Mouse (Mus musculus): ENCODE measurements around the gene Sh2d6. TPM values are rescaled to one million over a fixed set of nuclear protein-coding genes. Genes with fewer than 3 reads are reported as not detected.

Sh2d6 gene
- total RNA-seq, 2 experiments from 2014 or later: 0.54 to 0.72 TPM

DNA sequence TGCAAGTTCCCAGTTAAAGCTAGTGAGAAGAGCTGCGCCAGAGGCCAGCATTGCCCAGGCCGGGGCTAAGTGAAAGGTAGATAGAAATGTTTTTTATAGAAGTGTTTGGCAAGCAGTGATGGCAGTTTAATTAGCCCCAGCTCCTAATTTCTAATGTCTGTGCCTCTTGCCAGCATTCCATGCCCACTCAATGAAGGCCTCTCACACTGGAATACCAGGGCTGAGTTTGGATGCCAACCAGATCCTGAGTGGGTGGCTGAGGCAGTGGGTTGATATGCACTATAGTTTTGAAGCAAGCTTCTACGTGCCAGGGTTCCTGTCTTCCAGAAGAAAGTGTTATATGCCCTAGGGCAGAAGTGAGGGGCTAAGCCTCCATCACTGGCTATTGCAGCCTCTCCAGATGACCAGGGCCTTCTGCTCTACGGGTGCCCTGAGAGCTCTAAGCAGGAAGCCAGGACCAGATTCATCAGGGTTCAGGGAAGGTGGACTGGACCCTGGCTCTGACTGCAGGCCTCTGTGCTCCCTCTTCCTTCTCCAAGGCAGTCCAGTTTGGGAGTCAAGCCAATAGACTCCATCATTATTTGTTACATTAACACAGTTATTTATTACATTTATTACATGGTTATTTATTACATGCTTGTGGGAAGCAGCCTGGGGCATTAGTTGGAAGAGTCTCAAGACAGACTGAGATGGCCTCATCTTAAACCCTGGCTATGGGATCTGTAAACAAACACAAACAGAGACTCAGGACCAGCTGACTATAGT is 46.1 kb downstream of the Sh2d6 start:
- intact Hi-C loops (cut with DNase I): no loop called here
- peak; percentile 42 to 43 for DNase-seq (ENCODE audit: low spot score in 2 of 2)

DNA sequence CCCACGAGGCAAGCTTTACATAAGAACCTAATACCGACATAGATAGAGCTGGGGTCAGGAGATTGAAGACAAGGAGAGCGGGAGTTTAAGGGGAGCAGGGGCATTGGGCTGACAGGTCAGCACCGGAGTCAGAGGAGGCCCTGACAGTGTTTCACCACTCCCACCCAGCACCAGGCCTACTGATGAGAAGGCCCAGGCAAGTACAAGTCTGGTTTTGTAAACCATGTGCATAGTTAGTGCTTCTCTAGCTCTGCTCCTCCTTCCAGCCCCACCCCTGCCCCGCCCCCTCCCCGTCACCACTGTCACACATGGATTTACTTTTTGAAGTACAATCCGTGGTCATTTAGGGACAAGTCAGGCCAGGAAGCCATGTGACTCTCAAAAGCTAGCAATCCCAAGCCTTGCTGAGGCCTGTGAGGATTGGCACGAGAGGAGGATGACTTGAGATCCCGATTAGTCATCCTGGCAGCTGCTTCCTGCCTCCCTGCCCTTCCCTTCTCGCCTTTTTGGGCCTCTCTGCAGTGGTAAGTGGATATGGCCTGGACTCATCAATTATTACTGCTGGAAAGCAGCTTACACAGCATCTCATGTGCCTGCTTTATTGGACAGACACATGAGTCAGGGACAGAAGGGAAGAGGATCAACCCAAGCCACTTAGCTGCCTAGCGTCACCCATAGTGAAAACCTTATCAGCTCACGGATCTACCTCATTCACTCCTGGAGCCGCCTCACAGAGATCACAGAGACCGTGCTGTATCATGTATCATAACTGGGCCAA is 48.1 kb downstream of the Sh2d6 start:
- intact Hi-C loops (cut with DNase I): no loop called here
- no peak for DNase-seq (ENCODE audit: low spot score in 2 of 2)

DNA sequence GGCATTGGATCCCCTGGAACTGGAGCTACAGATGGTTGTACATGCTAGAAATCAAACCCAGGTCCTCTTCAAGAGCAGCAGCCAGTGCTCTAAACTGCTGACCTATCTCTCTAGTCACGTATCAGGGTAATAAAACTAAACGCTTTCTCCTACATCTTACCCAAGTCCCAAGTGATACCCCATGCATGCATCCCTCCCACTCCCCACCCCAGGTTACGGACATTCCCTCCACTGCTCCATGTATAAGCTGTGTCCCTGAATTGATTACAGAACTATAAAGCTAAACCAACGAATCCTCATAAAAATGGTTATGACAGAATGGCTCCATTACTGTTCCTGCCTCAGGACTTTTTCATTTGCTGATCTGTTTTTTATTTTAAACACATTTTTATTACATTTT is 55.3 kb downstream of the Sh2d6 start:
- intact Hi-C loops (cut with DNase I): no loop called here
- DNase-seq (ENCODE audit: low spot score in 2 of 2): no peak

DNA sequence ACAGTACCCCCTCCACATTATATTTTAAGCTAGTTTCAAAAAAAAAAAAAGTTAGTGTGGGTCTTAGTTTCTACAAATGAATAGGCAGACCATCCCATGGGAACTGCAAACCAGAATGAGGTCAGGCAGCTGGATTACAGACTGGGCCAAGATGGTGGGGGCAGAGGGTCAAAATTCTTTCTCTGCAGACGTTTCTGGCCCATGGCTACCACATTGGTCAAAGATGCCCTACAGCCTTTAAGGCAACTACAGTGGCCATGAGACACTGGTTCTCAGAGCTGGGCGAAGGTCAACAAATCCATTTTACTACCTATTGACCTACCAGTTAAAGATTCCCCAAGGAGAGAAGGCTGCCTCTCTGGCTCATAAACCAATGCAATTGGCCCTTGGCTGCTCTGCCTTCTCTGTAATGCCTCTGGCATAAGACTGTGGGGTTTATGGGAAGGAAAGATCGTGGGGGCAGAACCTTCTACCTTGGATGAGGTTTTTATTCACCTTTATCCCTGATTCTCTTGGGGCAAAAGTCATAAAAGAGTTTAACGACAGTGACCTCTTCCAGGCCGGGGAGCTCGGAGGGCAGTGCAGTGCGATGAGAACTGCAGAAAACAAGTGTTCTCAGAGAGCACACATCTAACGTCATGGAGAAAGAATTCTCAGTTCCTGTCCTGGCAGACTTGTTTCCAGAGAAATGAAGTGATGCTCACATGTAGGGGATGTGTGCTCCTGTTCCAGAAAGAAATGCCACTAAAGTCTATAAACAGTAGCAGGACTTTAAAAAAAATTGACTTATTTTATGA is 55.9 kb downstream of the Sh2d6 start:
- intact Hi-C loops (cut with DNase I): no loop called here

More for the DNA sequence above, 55.9 kb downstream of the Sh2d6 start:
- no peak for DNase-seq (ENCODE audit: low spot score in 2 of 2)

Other genes with a start within 250 kb of the Sh2d6 start
- gene Sftpb, start 217.1 kb downstream of the Sh2d6 start, total RNA-seq (2021): not detected
- gene Usp39, start 176.5 kb downstream of the Sh2d6 start, total RNA-seq (2021): 10 to 100 TPM; 33.0 to 33.8 TPM
- gene 0610030E20Rik, start 174.4 kb downstream of the Sh2d6 start, total RNA-seq (2021): 10 to 100 TPM; 13.9 to 19.0 TPM
- gene Tmem150a, start 166.3 kb downstream of the Sh2d6 start, total RNA-seq (2021): 1 to 10 TPM; 9.0 to 9.9 TPM
- 10 to 100 TPM; 71.6 to 76.2 TPM for gene Rnf181, start 154.8 kb downstream of the Sh2d6 start, total RNA-seq (2021)
- gene Vamp5, start 141.2 kb downstream of the Sh2d6 start, total RNA-seq (2021): 1 to 10 TPM; 4.0 to 4.3 TPM
- gene Vamp8, start 131.0 kb downstream of the Sh2d6 start, total RNA-seq (2021): 10 to 100 TPM; 12.6 to 13.8 TPM
- 10 to 100 TPM; 21.7 to 27.0 TPM for gene Ggcx, start 107.4 kb downstream of the Sh2d6 start, total RNA-seq (2021)
- gene Mat2a, start 82.1 kb downstream of the Sh2d6 start, total RNA-seq (2021): 100 to 1,000 TPM; 164 to 176 TPM
- 1 to 10 TPM; 2.2 to 3.1 TPM for gene Capg, start 22.7 kb upstream of the Sh2d6 start, total RNA-seq (2021)
- 10 to 100 TPM; 19.7 to 19.9 TPM for gene Elmod3, start 76.7 kb upstream of the Sh2d6 start, total RNA-seq (2021)
- 10 to 100 TPM; 52.2 to 53.9 TPM for gene Retsat, start 76.8 kb upstream of the Sh2d6 start, total RNA-seq (2021)
- gene Tgoln1, start 95.3 kb upstream of the Sh2d6 start, total RNA-seq (2021): 10 to 100 TPM; 89.0 to 89.3 TPM